Mouse (Mus musculus) right cerebral cortex, adult 2 months (tissue): ENCODE results near the gene Olfr1388.
A peak's percentile ranks its signal among the peaks of the same experiment; 100 is the strongest.
"Not testable (repeated sequence)": the region's sequence is repeated elsewhere in the genome, so short reads cannot be mapped to it uniquely, and the experiment has no call there.

Source experiments
- DNase-seq, 2 experiments: peaks; one replicate each; pipeline ENCODE4 v3.0.0; 2021 to 2022; ENCODE audit warnings: low spot score in 2 of 2

Olfr1388 gene

DNA sequence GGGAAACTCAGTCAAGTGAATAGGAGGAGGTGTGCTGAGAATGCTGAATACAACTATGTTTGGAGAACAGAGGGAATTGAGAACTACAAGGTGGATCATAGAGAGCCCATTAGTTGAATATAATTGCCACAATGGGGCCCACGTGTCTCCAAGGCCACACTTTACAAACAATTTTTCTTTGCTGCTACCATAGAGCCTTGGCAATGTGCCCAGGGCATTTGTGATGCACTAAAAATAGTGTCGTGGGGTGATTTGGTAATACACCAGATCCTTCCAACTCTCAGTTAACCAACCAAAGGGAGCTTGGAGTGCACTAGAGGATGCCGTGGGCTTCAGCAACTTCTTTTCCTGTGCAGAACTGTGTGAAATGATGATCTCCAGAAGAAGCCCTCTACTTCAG is at the start of gene Olfr1388:
TSS of gene Olfr1388 (plus strand) at position 214 of the 400 bp plus-strand sequence.
- no peak for DNase-seq

DNA sequence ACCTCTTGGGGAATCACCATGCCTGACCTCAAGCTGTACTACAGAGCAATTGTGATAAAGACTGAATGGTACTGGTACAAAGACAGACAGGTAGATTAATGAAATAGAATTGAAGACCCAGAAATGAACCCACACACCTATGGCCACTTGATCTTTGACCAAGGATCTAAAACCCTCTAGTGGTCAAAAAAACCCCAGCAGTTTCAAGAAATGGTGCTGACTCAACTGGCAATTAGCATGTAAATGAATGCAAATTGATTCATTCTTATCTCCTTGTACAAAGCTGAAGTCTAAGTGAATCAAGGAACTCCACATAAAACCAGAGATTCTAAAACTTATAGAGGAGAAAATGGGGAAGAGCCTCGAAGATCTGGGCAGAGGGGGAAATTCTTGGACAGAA is 43.7 kb upstream of the Olfr1388 start:
- not testable (repeated sequence) for DNase-seq

DNA sequence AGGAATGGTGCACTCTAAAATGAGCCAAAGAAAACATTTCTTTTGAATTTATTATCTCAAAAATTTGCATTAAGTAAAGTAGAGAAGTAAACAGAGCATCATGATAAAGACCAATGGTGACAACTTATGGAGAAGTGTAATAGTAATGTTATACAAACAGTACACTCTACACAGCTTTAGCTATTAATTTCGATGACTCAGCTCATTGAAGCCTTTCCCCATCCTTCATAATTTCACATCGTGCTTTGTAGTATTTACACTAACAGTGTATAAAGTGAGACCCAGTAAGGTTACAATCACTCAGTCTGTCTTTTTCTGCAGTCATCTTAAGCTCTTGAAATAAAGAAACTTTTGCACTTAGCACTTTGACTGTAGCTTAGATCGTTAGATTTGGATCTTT is 29.6 kb upstream of the Olfr1388 start:
- DNase-seq: no peak

DNA sequence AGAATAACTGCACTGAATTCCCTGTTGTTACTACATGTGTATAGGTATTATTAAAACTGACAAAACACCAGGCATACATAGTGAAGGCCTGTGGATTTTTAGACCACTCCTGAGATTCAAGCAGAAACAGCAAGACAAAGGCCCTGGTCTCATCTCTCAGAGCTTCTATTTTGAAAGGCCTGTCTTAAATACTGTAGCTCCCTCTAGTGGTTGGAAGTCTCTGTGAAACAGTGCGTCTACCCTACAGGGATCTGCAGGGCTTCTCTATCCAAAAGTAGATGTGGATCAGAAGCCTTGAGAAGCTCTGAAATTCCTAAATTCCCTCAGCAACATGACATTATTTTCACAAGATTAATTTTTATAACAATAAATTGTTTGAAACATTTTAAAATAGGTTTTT is 25.9 kb upstream of the Olfr1388 start:
- DNase-seq: peak in 1 of 2 experiments; percentile 8

DNA sequence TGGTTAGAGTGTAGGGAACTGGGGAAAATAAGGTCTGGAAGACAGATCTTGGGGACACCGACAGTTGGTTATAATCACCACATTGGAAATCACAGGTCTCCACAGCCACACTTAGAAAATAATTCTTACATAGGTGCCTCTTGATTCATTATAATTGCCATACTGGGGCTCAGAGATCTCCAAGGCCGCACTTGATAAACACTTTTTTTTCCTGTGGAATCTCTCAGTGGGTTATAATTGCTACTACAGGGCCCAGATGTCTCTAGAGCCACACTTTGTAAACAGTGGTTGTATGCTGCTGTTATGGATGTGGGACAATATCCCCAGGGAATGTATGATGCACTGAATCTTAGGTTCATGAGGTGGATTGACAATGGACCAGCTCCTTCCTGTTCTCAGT is 13.7 kb upstream of the Olfr1388 start, which contains the start of gene Olfr1389:
TSS of gene Olfr1389 (plus strand) at position 301 of the 400 bp plus-strand sequence.
- DNase-seq: no peak

DNA sequence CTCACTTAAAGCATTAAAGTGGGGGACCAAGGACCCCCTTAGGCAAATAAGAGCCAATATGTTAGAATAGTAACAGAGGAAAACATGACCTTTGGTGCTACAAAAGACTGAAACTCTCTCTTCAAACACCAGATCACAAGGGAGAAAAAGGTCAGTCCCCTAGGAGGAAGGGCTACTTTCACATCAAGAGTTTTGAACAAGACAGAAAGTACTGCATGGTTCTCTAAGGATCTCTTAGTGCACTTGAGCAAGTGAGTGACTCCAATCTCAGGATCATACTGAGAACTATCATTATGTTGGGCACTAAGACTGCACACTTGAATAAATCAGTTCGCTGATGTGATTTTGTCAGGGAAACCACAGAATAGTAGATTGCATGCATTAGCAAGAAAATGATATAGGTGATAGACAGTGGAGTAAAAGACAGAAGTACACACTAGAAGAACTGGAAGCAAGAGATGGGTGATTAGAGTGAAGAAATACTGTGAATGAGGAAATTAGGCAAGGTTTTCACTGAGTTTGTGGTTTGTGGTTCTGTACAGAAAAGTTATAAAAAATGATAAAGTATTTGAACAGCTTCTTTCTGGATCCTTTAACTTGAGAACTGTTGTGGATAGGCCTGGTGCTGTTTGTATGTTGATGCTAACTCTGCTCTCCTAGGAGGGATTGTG is 11.0 kb upstream of the Olfr1388 start:
- no peak for DNase-seq

DNA sequence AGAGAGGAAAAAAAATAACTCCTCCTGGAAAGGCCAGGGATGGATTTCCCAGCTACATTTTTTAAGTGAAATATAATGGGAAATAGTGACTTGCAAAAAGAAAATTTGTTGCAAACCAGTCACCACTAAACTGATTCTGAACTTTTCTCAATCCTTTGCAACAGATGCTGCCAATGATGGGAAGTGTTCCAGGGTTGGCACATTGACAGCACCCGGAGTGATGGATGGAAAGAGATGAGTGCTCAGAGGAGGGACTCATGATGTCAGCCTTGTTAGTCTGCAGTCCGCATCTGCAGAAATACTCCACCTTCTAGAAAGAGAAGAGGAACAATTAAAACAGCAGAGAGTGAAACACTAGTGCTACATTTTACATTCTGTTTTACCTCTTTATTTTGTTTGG is 6.8 kb upstream of the Olfr1388 start:
- peak; percentile 6 to 11 for DNase-seq

DNA sequence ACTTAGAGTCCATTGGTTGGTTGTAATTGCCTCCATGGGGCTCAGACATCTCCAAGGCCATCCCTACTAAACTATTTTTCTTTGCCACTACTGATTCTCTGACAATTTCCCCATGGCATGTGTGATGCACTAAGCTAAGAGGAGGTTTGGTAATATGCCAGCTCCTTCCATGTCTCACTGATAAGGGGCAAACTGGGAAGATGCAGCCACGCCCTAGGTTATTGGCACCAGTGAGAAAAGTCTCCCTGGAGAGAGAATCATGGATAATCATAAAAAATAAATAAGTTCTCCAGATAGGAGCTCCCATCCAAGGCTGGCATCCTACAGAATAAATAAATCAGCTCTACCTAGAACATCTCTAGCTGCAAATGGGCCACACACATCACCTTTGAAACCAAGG is 18.6 kb downstream of the Olfr1388 start, which contains the start of gene Olfr1387:
TSS of gene Olfr1387 (plus strand) at position 301 of the 400 bp plus-strand sequence.
- no peak for DNase-seq

DNA sequence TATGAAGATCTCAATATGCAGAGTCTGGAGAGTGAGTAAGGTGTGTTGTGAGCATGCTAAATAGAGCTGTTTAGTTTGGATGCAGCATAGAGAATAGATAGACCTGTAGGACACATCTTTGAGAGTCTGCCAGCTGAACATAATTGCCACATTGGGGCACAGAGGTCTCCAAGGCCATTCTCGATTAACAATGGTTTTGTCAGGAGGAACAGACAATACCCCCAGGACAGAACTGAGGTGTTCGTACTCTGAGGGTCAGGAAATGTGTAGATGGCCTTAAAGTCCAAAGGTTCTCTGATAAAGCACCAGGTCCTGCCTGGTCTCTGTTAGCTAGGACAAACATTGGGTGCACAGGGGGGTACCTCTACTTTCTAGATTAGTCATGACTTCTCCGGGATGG is 28.3 kb downstream of the Olfr1388 start, which contains the start of gene Olfr1386:
TSS of gene Olfr1386 (plus strand) at position 301 of the 400 bp plus-strand sequence.
- not testable (repeated sequence) for DNase-seq

DNA sequence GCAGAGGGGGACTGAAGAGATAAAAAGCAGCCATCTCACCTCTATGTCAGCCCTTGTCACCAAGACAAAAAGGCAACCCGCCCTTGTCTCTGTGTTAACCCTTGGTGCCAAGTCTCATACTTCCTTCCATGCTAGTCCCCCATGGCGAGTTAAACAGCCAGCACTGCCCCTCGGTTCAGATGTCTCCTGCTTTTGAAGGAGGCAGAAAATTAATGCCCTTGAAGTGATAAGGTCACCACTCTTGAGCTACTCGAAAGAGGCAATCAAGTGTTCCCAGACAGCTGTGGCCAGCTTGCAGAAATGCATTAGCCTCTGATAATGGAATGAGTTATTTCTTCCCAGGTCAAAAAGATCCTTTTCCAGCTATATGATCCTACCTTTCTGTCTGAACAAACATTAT is 49.5 kb downstream of the Olfr1388 start:
- DNase-seq: no peak

DNA sequence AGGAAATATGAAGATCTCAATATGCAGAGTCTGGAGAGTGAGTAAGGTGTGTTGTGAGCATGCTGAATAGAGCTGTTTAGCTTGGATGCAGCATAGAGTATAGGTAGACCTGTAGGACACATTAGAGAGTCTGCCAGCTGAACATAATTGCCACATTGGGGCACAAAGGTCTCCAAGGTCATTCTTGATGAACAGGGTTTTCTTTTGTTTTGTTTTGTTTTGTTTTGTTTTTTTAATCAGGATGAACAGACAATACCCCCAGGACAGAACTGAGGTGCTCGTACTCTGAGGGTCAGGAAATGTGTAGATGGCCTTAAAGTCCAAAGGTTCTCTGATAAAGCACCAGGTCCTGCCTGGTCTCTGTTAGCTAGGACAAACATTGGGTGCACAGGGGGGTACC is 52.3 kb downstream of the Olfr1388 start, which contains the start of gene Olfr1385:
TSS of gene Olfr1385 (plus strand) at position 301 of the 400 bp plus-strand sequence.
- not testable (repeated sequence) for DNase-seq
